Mouse (Mus musculus) intestine, embryonic 14.5 days (tissue): ENCODE results near the gene Nup93. TPM values are rescaled to one million over a fixed set of nuclear protein-coding genes. Genes with fewer than 3 reads are reported as not detected.
A peak's percentile ranks its signal among the peaks of the same experiment; 100 is the strongest.
"Not testable (repeated sequence)": the region's sequence is repeated elsewhere in the genome, so short reads cannot be mapped to it uniquely, and the experiment has no call there.

Experiments used
- ATAC-seq: fragments of 200-750 bp; cut with Nextera tagmentation; replicated peaks from 2 replicates; pipeline ENCODE4 v1.8.0; 2017; ENCODE audit warnings: low read depth, moderate number of reproducible peaks, moderate TSS enrichment, moderate library complexity; ENCODE audit not compliant: low FRiP score, low TSS enrichment
- DNase-seq: peaks from one replicate; pipeline ENCODE4 v3.0.0-alpha.2; 2018; ENCODE audit warnings: low spot score
- H3K27ac ChIP-seq: fragments of 300-500 bp; sonication (generic); 2 replicates; pipeline ENCODE4 v1.5.1; 2014; ENCODE audit warnings: low read depth, mild to moderate bottlenecking, control low read depth
- H3K27me3 ChIP-seq: fragments of 300-500 bp; sonication (generic); replicated peaks from 2 replicates; pipeline ENCODE4 v1.6.1; 2014; ENCODE audit warnings: low read length, control low read depth; ENCODE audit not compliant: control insufficient read depth, insufficient read depth
- H3K36me3 ChIP-seq: fragments of 300-500 bp; sonication (generic); 2 replicates; pipeline ENCODE4 v1.6.1; 2014; ENCODE audit warnings: low read length, control low read depth; ENCODE audit not compliant: control insufficient read depth, insufficient read depth
- H3K4me1 ChIP-seq: fragments of 300-500 bp; sonication (generic); replicated peaks from 2 replicates; pipeline ENCODE4 v1.6.1; 2014; ENCODE audit warnings: low read length, control low read depth, mixed read lengths; ENCODE audit not compliant: control insufficient read depth, insufficient read depth
- H3K4me2 ChIP-seq: fragments of 300-500 bp; sonication (generic); 2 replicates; pipeline ENCODE4 v1.6.1; 2014; ENCODE audit warnings: low read length
- H3K4me3 ChIP-seq: fragments of 300-500 bp; sonication (generic); 2 replicates; pipeline ENCODE4 v1.5.1; 2014; ENCODE audit warnings: low read depth, low read length, control low read depth, mixed read lengths
- H3K9ac ChIP-seq: fragments of 300-500 bp; sonication (generic); 2 replicates; pipeline ENCODE4 v1.6.1; 2014; ENCODE audit warnings: mild to moderate bottlenecking, low read length
- H3K9me3 ChIP-seq: fragments of 300-500 bp; sonication (generic); 2 replicates; pipeline ENCODE4 v1.6.1; 2016; ENCODE audit warnings: low read length, control low read depth; ENCODE audit not compliant: control insufficient read depth
- WGBS: fragments of 180-500 bp; shearing (Covaris S2); extraction: QIAGEN DNeasy Blood & Tissue Kit; methylation state at CpG from one replicate; pipeline ENCODE4 v1.1.7; 2014; 5-methylcytosine and 5-hydroxymethylcytosine counted together
- polyA plus RNA-seq: library from polyadenylated mRNA; unstranded; fragments of >200 nt; fragmentation: Nextera tagmentation; extraction: Ambion mirVana; gene quantifications from 2 replicates; pipeline ENCODE4 v1.2.1, GENCODE M21; 2014

The Nup93 gene
- polyA plus RNA-seq: 90.0 and 98.1 TPM in 2 replicates

- DNase-seq: peak; percentile 97
- under 1% methylated on average over 67 of the region's 68 CpGs for WGBS
- peak within 1 kb of the TSS; percentile 85 for H3K9ac ChIP-seq
- peaks cover 12% of the 10 kb centered on the region for H3K4me1 ChIP-seq
- peak within 1 kb of the TSS; percentile 59; the same call in 1 of the 2 replicates for H3K27ac ChIP-seq
- peak within 1 kb of the TSS; percentile 94 for H3K4me3 ChIP-seq
- peak; percentile 96 for ATAC-seq
- no peaks in the 10 kb centered on the region for H3K36me3 ChIP-seq
- H3K4me2 ChIP-seq: peak within 1 kb of the TSS; percentile 87
- no peaks in the 10 kb centered on the region for H3K27me3 ChIP-seq
- no peaks in the 10 kb centered on the region for H3K9me3 ChIP-seq
Observed at GRCm38 (mm10) chr8:94214252-94215173, at the start of gene Nup93. TSS of gene Nup93 (plus strand) at chr8:94214564.

- not testable (repeated sequence) for H3K4me1 ChIP-seq, H3K27ac ChIP-seq, H3K9ac ChIP-seq, H3K4me2 ChIP-seq, H3K9me3 ChIP-seq, DNase-seq, H3K4me3 ChIP-seq, ATAC-seq, H3K27me3 ChIP-seq, H3K36me3 ChIP-seq
- WGBS: 61% methylated on average over 8 of the region's 8 CpGs
Observed at GRCm38 (mm10) chr8:94165772-94166171, 48.6 kb upstream of the Nup93 start.

GRCm38 (mm10) chr8:94167244-94167643 is 47.1 kb upstream of the Nup93 start:
- WGBS: 5% methylated on average over 6 of the region's 6 CpGs
- Histone ChIP-seq H3K4me2 (no peak overlapping the region), H3K4me1 (peaks cover 7% of the 10 kb centered on the region; the same call in 1 of the 2 replicates), H3K4me3 (no peak overlapping the region), H3K27me3 (peaks cover 21% of the 10 kb centered on the region), H3K36me3 (no peaks in the 10 kb centered on the region), H3K9ac (no peak overlapping the region), H3K9me3 (no peaks in the 10 kb centered on the region), H3K27ac (no peak overlapping the region)
- ATAC-seq (peak; percentile 66; the same call in 1 of the 2 replicates), DNase-seq (peak; percentile 100)

- WGBS: 75% methylated on average over 5 of the region's 5 CpGs
- peaks cover 44% of the 10 kb centered on the region for H3K27me3 ChIP-seq
- DNase-seq (no peak), ATAC-seq (no peak)
- H3K36me3 ChIP-seq: no peaks in the 10 kb centered on the region
- H3K27ac ChIP-seq: no peak overlapping the region
- H3K9me3 ChIP-seq: no peaks in the 10 kb centered on the region
- H3K4me1 ChIP-seq: peaks cover 10% of the 10 kb centered on the region; the same call in 1 of the 2 replicates
- H3K9ac ChIP-seq: no peak overlapping the region
- no peak overlapping the region for H3K4me3 ChIP-seq
- no peak overlapping the region for H3K4me2 ChIP-seq
Observed at GRCm38 (mm10) chr8:94169547-94169946, 44.8 kb upstream of the Nup93 start.

GRCm38 (mm10) chr8:94171321-94171755 is 43.0 kb upstream of the Nup93 start:
- no peak overlapping the region for H3K4me3 ChIP-seq
- H3K27me3 ChIP-seq: peaks cover 60% of the 10 kb centered on the region
- ATAC-seq (no peak), DNase-seq (no peak)
- H3K9me3 ChIP-seq: no peaks in the 10 kb centered on the region
- 41% methylated on average over 10 of the region's 10 CpGs for WGBS
- H3K4me1 ChIP-seq: peaks cover 10% of the 10 kb centered on the region; the same call in 1 of the 2 replicates
- H3K27ac ChIP-seq: no peak overlapping the region
- no peak overlapping the region for H3K9ac ChIP-seq
- H3K4me2 ChIP-seq: peak overlapping the region; percentile 76; the same call in 1 of the 2 replicates
- no peaks in the 10 kb centered on the region for H3K36me3 ChIP-seq

GRCm38 (mm10) chr8:94172075-94172808 is 42.1 kb upstream of the Nup93 start, which contains the start of gene Mt2:
TSS of gene Mt2 (plus strand) at chr8:94172664.
- H3K27me3 ChIP-seq: peaks cover 69% of the 10 kb centered on the region
- H3K4me3 ChIP-seq: peak within 1 kb of the TSS; percentile 41
- 1% methylated on average over 56 of the region's 56 CpGs for WGBS
- DNase-seq (peak; percentile 82), ATAC-seq (peak; percentile 76)
- H3K36me3 ChIP-seq: no peaks in the 10 kb centered on the region
- peak within 1 kb of the TSS; percentile 29 for H3K9ac ChIP-seq
- peaks cover 10% of the 10 kb centered on the region; the same call in 1 of the 2 replicates for H3K4me1 ChIP-seq
- H3K4me2 ChIP-seq: peak within 1 kb of the TSS; percentile 76
- H3K9me3 ChIP-seq: no peaks in the 10 kb centered on the region
- H3K27ac ChIP-seq: no peak within 1 kb of the TSS

GRCm38 (mm10) chr8:94172809-94173732 is 41.3 kb upstream of the Nup93 start:
- no peak for DNase-seq
- WGBS: 2% methylated on average over 39 of the region's 39 CpGs
- 0 out of 2 replicates have a peak, but pooled peaks have one; percentile 26 for ATAC-seq
- Histone ChIP-seq H3K4me1 (peaks cover 10% of the 10 kb centered on the region; the same call in 1 of the 2 replicates), H3K9me3 (no peaks in the 10 kb centered on the region), H3K4me3 (peak overlapping the region; percentile 41), H3K27me3 (peaks cover 75% of the 10 kb centered on the region), H3K9ac (peak overlapping the region; percentile 6), H3K36me3 (no peaks in the 10 kb centered on the region), H3K4me2 (peak overlapping the region; percentile 76), H3K27ac (no peak overlapping the region)
